Mouse (Mus musculus) liver, adult 2 months (tissue): ENCODE data around the gene 1700022I11Rik.
A peak's percentile ranks its signal among the peaks of the same experiment; 100 is the strongest.

Source experiments
- CTCF ChIP-seq: fragments of 200-500 bp; IDR thresholded peaks from 2 replicates; pipeline ENCODE4 v1.5.1; 2011; ENCODE audit warnings: low read depth, low read length, control low read depth
- POLR2A ChIP-seq: fragments of 200-500 bp; IDR thresholded peaks from 2 replicates; pipeline ENCODE4 v1.6.1; 2011; ENCODE audit warnings: low read length, control low read depth; ENCODE audit not compliant: insufficient read depth; ENCODE audit errors: extremely low read depth

- TF ChIP-seq CTCF (0 out of 2 replicates have a peak, but pooled peaks have one; percentile 9), POLR2A (no peak)
These were observed 8.7 kb downstream of the 1700022I11Rik start for GRCm38 (mm10) chr4:42978062-42978461.
